Mouse (Mus musculus): ENCODE results near the gene Zfyve16. TPM values are rescaled to one million over a fixed set of nuclear protein-coding genes. Genes with fewer than 3 reads are reported as not detected.

Gene Zfyve16
- 6.0 and 7.0 TPM in 2 replicates for polyA plus RNA-seq (2015; fragmentation: Nextera tagmentation; extraction: Ambion mirVana)

DNA sequence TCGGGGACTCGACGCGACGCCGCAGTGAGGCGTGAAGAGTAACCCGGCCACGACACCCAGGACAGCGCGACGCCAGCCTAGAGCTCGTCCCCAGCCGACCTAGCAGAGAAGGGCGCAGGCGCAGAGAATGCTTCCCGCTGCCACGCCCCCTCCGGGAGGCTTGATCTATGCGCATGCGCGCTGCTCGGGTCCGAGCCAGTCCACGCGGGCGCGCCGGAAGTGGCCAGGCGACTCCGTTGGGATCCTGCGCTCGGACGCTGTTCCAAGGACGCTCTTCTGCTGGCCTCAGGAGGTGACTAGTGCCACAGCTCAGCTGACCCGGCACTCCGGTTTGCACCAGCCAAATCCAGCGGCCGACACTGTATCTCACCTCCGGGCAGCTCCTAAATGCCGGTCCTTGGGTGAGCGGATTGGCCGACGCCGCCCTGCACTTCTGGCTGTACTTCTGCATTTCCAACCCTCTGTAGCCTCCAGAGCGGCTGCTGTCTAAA lies at the start of gene Zfyve16:
Gene Zfyve16, minus strand, starts transcription at position 148 of the 491 bp plus-strand sequence.

DNA sequence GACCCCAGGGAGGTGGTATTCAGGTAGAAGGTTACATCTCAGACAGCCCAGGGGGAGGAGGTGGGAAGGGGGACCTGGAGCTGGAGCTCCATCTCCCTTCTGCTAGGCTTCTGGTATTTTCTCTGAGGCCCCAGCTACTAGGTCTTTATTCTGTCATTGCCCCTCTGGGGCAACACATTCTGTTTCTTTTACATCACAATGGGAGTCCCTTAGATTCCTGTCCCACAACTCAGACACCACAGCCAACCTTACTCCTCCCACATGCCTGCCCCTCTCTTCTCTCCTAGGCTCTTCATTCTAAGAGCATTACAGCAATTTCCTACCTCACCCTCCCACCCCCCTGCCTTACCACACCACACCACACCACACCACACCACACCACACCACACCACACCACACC lies 45.4 kb upstream of the Zfyve16 start, which contains the start of gene Spz1:
Gene Spz1, minus strand, starts transcription at position 101 of the 400 bp plus-strand sequence.

DNA sequence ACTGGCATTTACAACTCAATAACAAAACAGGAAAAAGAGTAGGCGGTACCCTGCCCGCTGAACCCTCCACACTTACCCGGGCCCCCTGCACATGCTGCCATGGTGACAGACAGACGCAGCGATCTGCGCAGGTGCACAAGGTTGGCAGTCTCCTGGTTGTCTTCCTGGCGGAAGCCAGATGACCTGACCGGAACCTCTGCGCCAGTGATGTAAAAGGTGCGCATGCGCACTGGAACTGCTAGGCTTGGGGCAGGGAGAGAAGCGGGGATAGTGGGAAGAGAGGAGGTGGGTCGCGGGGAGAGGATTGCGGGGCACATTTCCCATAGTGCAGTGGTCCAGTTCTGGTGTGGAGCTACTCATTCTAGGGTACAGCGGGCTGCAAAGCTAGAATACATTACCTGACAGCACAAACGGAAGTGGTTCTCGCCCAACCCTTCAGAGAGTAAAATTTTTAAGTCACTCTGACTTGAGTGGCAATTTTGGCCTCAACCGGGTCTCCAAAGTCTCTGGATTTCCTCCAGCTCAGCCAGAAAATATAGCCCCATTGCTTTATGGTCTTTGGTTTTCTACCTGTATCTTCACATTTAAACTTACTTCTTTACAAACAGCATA lies 46.7 kb downstream of the Zfyve16 start, which contains the start of gene Fam151b:
Gene Fam151b, minus strand, starts transcription at position 164 of the 612 bp plus-strand sequence.

Other genes starting within 250 kb of the Zfyve16 start
- 0.13 TPM in 1 of 2 replicates, not detected in the other for gene Gm20379, start 224.9 kb downstream of the Zfyve16 start, polyA plus RNA-seq (2015; fragmentation: Nextera tagmentation; extraction: Ambion mirVana)
- gene Dhfr, start 176.1 kb downstream of the Zfyve16 start, polyA plus RNA-seq (2015; fragmentation: Nextera tagmentation; extraction: Ambion mirVana): 4.0 and 5.6 TPM in 2 replicates
- 6.9 and 7.0 TPM in 2 replicates for gene Msh3, start 175.9 kb downstream of the Zfyve16 start, polyA plus RNA-seq (2015; fragmentation: Nextera tagmentation; extraction: Ambion mirVana)
- 0.05 and 0.07 TPM in 2 replicates for gene Ankrd34b, start 105.0 kb downstream of the Zfyve16 start, polyA plus RNA-seq (2015; fragmentation: Nextera tagmentation; extraction: Ambion mirVana)
- 0.22 TPM in 1 of 2 replicates, not detected in the other for gene Fam151b, start 46.9 kb downstream of the Zfyve16 start, polyA plus RNA-seq (2015; fragmentation: Nextera tagmentation; extraction: Ambion mirVana)
- gene Spz1, start 45.3 kb upstream of the Zfyve16 start, polyA plus RNA-seq (2015; fragmentation: Nextera tagmentation; extraction: Ambion mirVana): not detected in 2 replicates
- gene Serinc5, start 80.2 kb upstream of the Zfyve16 start, polyA plus RNA-seq (2015; fragmentation: Nextera tagmentation; extraction: Ambion mirVana): 19.9 and 22.2 TPM in 2 replicates

Measured in urinary bladder, postnatal 0 days (tissue).